In genomic region chr17:34116736-34117370, GRCm38 (mm10) we compare ENCODE assay signal across 8 mouse cellular contexts. TPM values are rescaled to one million over a fixed set of nuclear protein-coding genes. Genes with fewer than 3 reads are reported as not detected.
A peak's percentile ranks its signal among the peaks of the same experiment; 100 is the strongest.
DNase-seq lines count a peak whose midpoint lies in the region; ATAC-seq and TF ChIP-seq lines count a peak whose summit lies in the region.

No protein-coding gene starts in this region.

- H3K27ac ChIP-seq in kidney, embryonic 14.5 days (ENCODE audit: low read depth, low read length): no peak overlapping the region
- no peak overlapping the region for H3K27ac ChIP-seq in heart, embryonic 12.5 days (ENCODE audit: poor library complexity, severe bottlenecking)
- H3K27ac ChIP-seq in liver, postnatal 0 days (ENCODE audit: low read depth): no peak overlapping the region

- peaks cover 71% of the 10 kb centered on the region for H3K36me3 ChIP-seq in kidney, embryonic 14.5 days (ENCODE audit: control insufficient read depth, insufficient read depth, low read length)
- H3K36me3 ChIP-seq in heart, embryonic 12.5 days: peaks cover 70% of the 10 kb centered on the region
- H3K36me3 ChIP-seq in liver, postnatal 0 days (replicated peaks; ENCODE audit: insufficient read depth, low read length): peaks cover 56% of the 10 kb centered on the region

- peak overlapping the region; percentile 92 for H3K9ac ChIP-seq in kidney, embryonic 14.5 days (ENCODE audit: low read depth, low read length)
- peak overlapping the region; percentile 95 for H3K9ac ChIP-seq in heart, embryonic 12.5 days
- peak overlapping the region; percentile 92 for H3K9ac ChIP-seq in liver, postnatal 0 days (replicated peaks)

- DNase-seq in kidney, postnatal 4 days: no peak
- peak; percentile 33 for DNase-seq in MEL-GATA-1-ER (ENCODE audit: extremely low read depth, low read depth)
- DNase-seq in liver, postnatal 0 days: peak; percentile 29
- no peak for DNase-seq in c-Kit-positive CD71-positive TER-119-positive erythroid progenitor cells, embryonic 14.5 days (ENCODE audit: low spot score)
- DNase-seq in thymus, postnatal 0 days (ENCODE audit: low spot score): no peak
- DNase-seq in right cerebral cortex, postnatal 14 days: no peak

- no peaks in the 10 kb centered on the region for H3K9me3 ChIP-seq in kidney, embryonic 14.5 days (ENCODE audit: control insufficient read depth, low read length)
- no peaks in the 10 kb centered on the region for H3K9me3 ChIP-seq in heart, embryonic 12.5 days (replicated peaks)
- H3K9me3 ChIP-seq in liver, postnatal 0 days (ENCODE audit: low read length): no peaks in the 10 kb centered on the region

- peak overlapping the region; percentile 92 for H3K4me3 ChIP-seq in kidney, embryonic 14.5 days (ENCODE audit: low read length)
- H3K4me3 ChIP-seq in heart, embryonic 12.5 days: peak overlapping the region; percentile 98
- peak overlapping the region; percentile 97 for H3K4me3 ChIP-seq in liver, postnatal 0 days (ENCODE audit: low read depth, low read length)

- TF ChIP-seq EP300 in liver, postnatal 0 days (IDR thresholded peaks at IDR 0.05; ENCODE audit: low read depth): no peak

- ATAC-seq in kidney, embryonic 14.5 days (ENCODE audit: low FRiP score, low TSS enrichment): no peak
- ATAC-seq in heart, embryonic 12.5 days (ENCODE audit: insufficient number of reproducible peaks, low FRiP score): no peak
- ATAC-seq in liver, postnatal 0 days: no peak

- H3K4me2 ChIP-seq in kidney, embryonic 14.5 days (replicated peaks; ENCODE audit: low read depth, low read length): peak overlapping the region; percentile 99
- H3K4me2 ChIP-seq in heart, embryonic 12.5 days: peak overlapping the region; percentile 95
- H3K4me2 ChIP-seq in liver, postnatal 0 days (ENCODE audit: low read depth, low read length): peak overlapping the region; percentile 98

- no peaks in the 10 kb centered on the region for H3K27me3 ChIP-seq in kidney, embryonic 14.5 days (ENCODE audit: control insufficient read depth, insufficient read depth, low read length)
- no peaks in the 10 kb centered on the region for H3K27me3 ChIP-seq in heart, embryonic 12.5 days (replicated peaks)
- H3K27me3 ChIP-seq in liver, postnatal 0 days (ENCODE audit: insufficient read depth, low read length): no peaks in the 10 kb centered on the region

- WGBS in kidney, embryonic 14.5 days: 19% methylated on average over 7 of the region's 7 CpGs
- 32% methylated on average over 7 of the region's 7 CpGs for WGBS in heart, embryonic 12.5 days
- 39% methylated on average over 7 of the region's 7 CpGs for WGBS in liver, postnatal 0 days (ENCODE audit: insufficient replicate concordance)

- peaks cover 21% of the 10 kb centered on the region; the same call in 1 of the 2 replicates for H3K4me1 ChIP-seq in kidney, embryonic 14.5 days (ENCODE audit: control insufficient read depth, insufficient read depth, low read length)
- H3K4me1 ChIP-seq in heart, embryonic 12.5 days (replicated peaks): peaks cover 24% of the 10 kb centered on the region
- H3K4me1 ChIP-seq in liver, postnatal 0 days (ENCODE audit: insufficient read depth): peaks cover 14% of the 10 kb centered on the region

- TF ChIP-seq CTCF in liver, postnatal 0 days (IDR thresholded peaks at IDR 0.05; ENCODE audit: low read depth): no peak

RNA-seq across cellular contexts. Expression of gene H2-DMa, which starts 2.5 kb away (rescaled TPM):
- 16.1 and 19.3 TPM in 2 replicates for polyA plus RNA-seq in kidney, embryonic 14.5 days (2014; fragmentation: Nextera tagmentation; extraction: Ambion mirVana)
- 3.9 and 7.8 TPM in 2 replicates for polyA plus RNA-seq in heart, embryonic 12.5 days (2016; fragmentation: Nextera tagmentation; extraction: Ambion mirVana)
- polyA plus RNA-seq in liver, postnatal 0 days (2015; fragmentation: Nextera tagmentation; extraction: Ambion mirVana): 9.7 and 11.9 TPM in 2 replicates
- polyA plus RNA-seq in thymus, postnatal 0 days (2015; fragmentation: Nextera tagmentation; extraction: Ambion mirVana): 113 and 114 TPM in 2 replicates

RNA-seq across cellular contexts. Expression of gene Brd2, which starts 5.6 kb away (rescaled TPM):
- 153 and 178 TPM in 2 replicates for polyA plus RNA-seq in kidney, embryonic 14.5 days (2014; fragmentation: Nextera tagmentation; extraction: Ambion mirVana)
- polyA plus RNA-seq in heart, embryonic 12.5 days (2016; fragmentation: Nextera tagmentation; extraction: Ambion mirVana): 89.4 and 90.6 TPM in 2 replicates
- 29.2 and 32.5 TPM in 2 replicates for polyA plus RNA-seq in liver, postnatal 0 days (2015; fragmentation: Nextera tagmentation; extraction: Ambion mirVana)
- 98.3 and 107 TPM in 2 replicates for polyA plus RNA-seq in thymus, postnatal 0 days (2015; fragmentation: Nextera tagmentation; extraction: Ambion mirVana)

RNA-seq across cellular contexts. Expression of gene H2-Oa, which starts 24.7 kb away (rescaled TPM):
- 0.51 and 0.76 TPM in 2 replicates for polyA plus RNA-seq in kidney, embryonic 14.5 days (2014; fragmentation: Nextera tagmentation; extraction: Ambion mirVana)
- polyA plus RNA-seq in heart, embryonic 12.5 days (2016; fragmentation: Nextera tagmentation; extraction: Ambion mirVana): 0.26 and 0.37 TPM in 2 replicates
- 0.72 and 0.85 TPM in 2 replicates for polyA plus RNA-seq in liver, postnatal 0 days (2015; fragmentation: Nextera tagmentation; extraction: Ambion mirVana)
- polyA plus RNA-seq in thymus, postnatal 0 days (2015; fragmentation: Nextera tagmentation; extraction: Ambion mirVana): 55.0 and 57.1 TPM in 2 replicates

RNA-seq across cellular contexts. Expression of gene H2-DMb2, which starts 26.3 kb away (rescaled TPM):
- polyA plus RNA-seq in kidney, embryonic 14.5 days (2014; fragmentation: Nextera tagmentation; extraction: Ambion mirVana): 18.5 and 21.9 TPM in 2 replicates
- polyA plus RNA-seq in heart, embryonic 12.5 days (2016; fragmentation: Nextera tagmentation; extraction: Ambion mirVana): 0.21 TPM in 1 of 2 replicates, not detected in the other
- polyA plus RNA-seq in liver, postnatal 0 days (2015; fragmentation: Nextera tagmentation; extraction: Ambion mirVana): 1.9 and 2.1 TPM in 2 replicates
- polyA plus RNA-seq in thymus, postnatal 0 days (2015; fragmentation: Nextera tagmentation; extraction: Ambion mirVana): 57.8 and 62.9 TPM in 2 replicates

RNA-seq across cellular contexts. Expression of gene H2-DMb1, which starts 36.0 kb away (rescaled TPM):
- polyA plus RNA-seq in kidney, embryonic 14.5 days (2014; fragmentation: Nextera tagmentation; extraction: Ambion mirVana): 4.1 and 4.2 TPM in 2 replicates
- polyA plus RNA-seq in heart, embryonic 12.5 days (2016; fragmentation: Nextera tagmentation; extraction: Ambion mirVana): 0.33 and 0.41 TPM in 2 replicates
- polyA plus RNA-seq in liver, postnatal 0 days (2015; fragmentation: Nextera tagmentation; extraction: Ambion mirVana): 3.9 and 4.0 TPM in 2 replicates
- 39.8 and 42.2 TPM in 2 replicates for polyA plus RNA-seq in thymus, postnatal 0 days (2015; fragmentation: Nextera tagmentation; extraction: Ambion mirVana)

Comparison
In these comparisons a context has a peak if more than half of its experiments do, and no peak if none do; other contexts are left out.
1. DNase-seq: peak in MEL-GATA-1-ER (single experiment) and liver, postnatal 0 days (single experiment); none in kidney, postnatal 4 days (0 of 2), c-Kit-positive CD71-positive TER-119-positive erythroid progenitor cells, embryonic 14.5 days (single experiment), thymus, postnatal 0 days (single experiment) and right cerebral cortex, postnatal 14 days (single experiment).
2. RNA of gene H2-Oa, which starts 24.7 kb away (polyA plus RNA-seq): 55.0 to 57.1 TPM in thymus, postnatal 0 days; 0.72 to 0.85 TPM in liver, postnatal 0 days, 0.51 to 0.76 TPM in kidney, embryonic 14.5 days and 0.26 to 0.37 TPM in heart, embryonic 12.5 days; every median in the first group is over 10 times any median in the second.
3. Peak in every context shown above with its lines, with median percentiles within 50 percentile points of each other: H3K4me2 ChIP-seq, H3K4me3 ChIP-seq and H3K9ac ChIP-seq.